Mouse (Mus musculus): ENCODE measurements around the gene Tssc4.

The Tssc4 gene

DNA sequence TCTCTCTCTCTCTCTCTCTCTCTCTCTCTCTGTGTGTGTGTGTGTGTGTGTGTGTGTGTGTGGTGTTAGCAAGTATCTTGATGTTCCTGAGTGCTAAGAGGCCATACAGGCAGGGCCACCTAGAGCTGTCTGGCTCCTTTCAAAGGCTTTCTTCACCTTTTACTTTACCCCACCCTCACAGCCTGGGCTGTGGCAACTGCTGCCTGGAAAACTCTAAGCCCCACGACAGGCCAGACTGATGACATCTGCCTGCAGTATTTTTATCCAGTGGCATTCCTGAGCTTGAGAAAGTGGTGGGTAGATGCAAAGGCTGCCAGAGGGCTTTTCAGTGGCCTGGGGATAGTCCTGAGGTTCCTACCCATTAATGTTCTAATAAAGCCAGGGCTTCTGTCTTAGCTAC is 43.3 kb downstream of the Tssc4 start:
- no peak for DNase-seq

GRCm38 (mm10) chr7:143114773-143115172 is 45.7 kb downstream of the Tssc4 start:
- DNase-seq, result no peak

DNA sequence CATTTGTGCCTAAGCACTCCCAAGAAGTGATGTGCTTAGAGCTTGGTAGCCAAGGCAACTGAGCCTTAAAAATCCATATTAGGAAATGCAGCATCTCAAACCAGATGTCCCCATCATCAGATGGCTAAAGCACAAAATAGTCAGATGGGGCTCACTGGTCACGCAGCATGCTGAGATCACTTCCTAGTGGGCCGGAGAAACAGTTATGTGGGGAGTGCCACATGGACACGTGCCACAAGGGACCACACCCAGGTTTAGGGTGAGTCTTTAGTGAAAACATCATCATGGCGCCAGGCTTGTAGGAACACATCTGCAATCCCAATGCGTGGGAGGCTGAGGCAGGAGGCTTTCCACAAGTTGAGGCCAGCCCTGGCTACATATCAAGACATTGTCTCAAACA is 47.5 kb downstream of the Tssc4 start:
- DNase-seq, result no peak

GRCm38 (mm10) chr7:143119407-143119806 is 50.4 kb downstream of the Tssc4 start:
- DNase-seq, result peak; percentile 58

GRCm38 (mm10) chr7:143119826-143120225 is 50.8 kb downstream of the Tssc4 start:
- DNase-seq, result no peak

Data from kidney, adult 9 months (tissue).